Mouse (Mus musculus) brain, embryonic 14.5 days (tissue): ENCODE measurements around the gene Rnd2. TPM values are rescaled to one million over a fixed set of nuclear protein-coding genes. Genes with fewer than 3 reads are reported as not detected.

Experiments used
- DNase-seq: peaks from one replicate; pipeline ENCODE4 v3.0.0-alpha.2; 2011; ENCODE audit warnings: low read depth
- CTCF ChIP-seq: fragments of 200-500 bp; IDR thresholded peaks from 2 replicates; pipeline ENCODE4 v1.5.1; 2012; ENCODE audit warnings: inconsistent platforms, mild to moderate bottlenecking, moderate library complexity, borderline replicate concordance; ENCODE audit not compliant: insufficient read depth, insufficient read length; ENCODE audit errors: extremely low read depth
- POLR2A ChIP-seq: fragments of 200-500 bp; IDR thresholded peaks from 2 replicates; pipeline ENCODE4 v1.6.1; 2012; ENCODE audit warnings: mild to moderate bottlenecking, inconsistent platforms, borderline replicate concordance; ENCODE audit not compliant: poor library complexity, insufficient read depth, insufficient read length, severe bottlenecking; ENCODE audit errors: extremely low read depth
- polyA plus RNA-seq: library from polyadenylated mRNA; depleted of rRNA; stranded (reverse); fragments of >200 nt; gene quantifications from 2 replicates; pipeline ENCODE4 v1.2.3, GENCODE M21; 2012; rRNA removed

Gene Rnd2
- polyA plus RNA-seq, 1 experiment, result 139 TPM

GRCm38 (mm10) chr11:101519364-101519763, 54.6 kb downstream of the Rnd2 start:
- DNase-seq, result no peak
- no peak for TF ChIP-seq POLR2A
- no peak for TF ChIP-seq CTCF

Other genes with a start within 250 kb of the Rnd2 start
- 27.2 and 29.3 TPM in 2 replicates for gene Ezh1, start 238.5 kb upstream of the Rnd2 start, polyA plus RNA-seq
- gene Ramp2, start 219.0 kb upstream of the Rnd2 start, polyA plus RNA-seq, result 67.7 and 79.6 TPM in 2 replicates
- 55.2 and 69.3 TPM in 2 replicates for gene Vps25, start 211.3 kb upstream of the Rnd2 start, polyA plus RNA-seq
- 4.0 and 5.3 TPM in 2 replicates for gene Wnk4, start 204.4 kb upstream of the Rnd2 start, polyA plus RNA-seq
- gene Cntd1, start 186.0 kb upstream of the Rnd2 start, polyA plus RNA-seq, result 0.53 and 0.79 TPM in 2 replicates
- gene Coa3, start 185.9 kb upstream of the Rnd2 start, polyA plus RNA-seq, result 158 and 159 TPM in 2 replicates
- gene Becn1, start 162.7 kb upstream of the Rnd2 start, polyA plus RNA-seq, result 102 and 107 TPM in 2 replicates
- gene Psme3, start 148.8 kb upstream of the Rnd2 start, polyA plus RNA-seq, result 126 and 149 TPM in 2 replicates
- gene Aoc2, start 139.9 kb upstream of the Rnd2 start, polyA plus RNA-seq, result 10.1 and 11.5 TPM in 2 replicates
- gene Aoc3, start 134.4 kb upstream of the Rnd2 start, polyA plus RNA-seq, result 0.30 and 0.49 TPM in 2 replicates
- gene G6pc, start 97.4 kb upstream of the Rnd2 start, polyA plus RNA-seq, result not detected in 2 replicates
- gene Aarsd1, start 47.4 kb upstream of the Rnd2 start, polyA plus RNA-seq, result 51.3 and 53.6 TPM in 2 replicates
- 3.6 and 3.9 TPM in 2 replicates for gene Gm27029, start 40.2 kb upstream of the Rnd2 start, polyA plus RNA-seq
- 29.9 and 31.2 TPM in 2 replicates for gene Rundc1, start 39.9 kb upstream of the Rnd2 start, polyA plus RNA-seq
- 1.9 and 2.6 TPM in 2 replicates for gene Ptges3l, start 39.7 kb upstream of the Rnd2 start, polyA plus RNA-seq
- 836 and 1,059 TPM in 2 replicates for gene Rpl27, start 22.7 kb upstream of the Rnd2 start, polyA plus RNA-seq
- gene Ifi35, start 16.6 kb upstream of the Rnd2 start, polyA plus RNA-seq, result 2.6 and 3.2 TPM in 2 replicates
- 169 and 204 TPM in 2 replicates for gene Vat1, start 1.2 kb downstream of the Rnd2 start, polyA plus RNA-seq
- 4.1 and 5.5 TPM in 2 replicates for gene Brca1, start 87.0 kb downstream of the Rnd2 start, polyA plus RNA-seq
- gene Nbr1, start 87.2 kb downstream of the Rnd2 start, polyA plus RNA-seq, result 118 and 119 TPM in 2 replicates
- gene Tmem106a, start 117.2 kb downstream of the Rnd2 start, polyA plus RNA-seq, result 3.6 and 5.3 TPM in 2 replicates
- not detected in 2 replicates for gene Gm11634, start 134.3 kb downstream of the Rnd2 start, polyA plus RNA-seq
- 13.7 and 25.0 TPM in 2 replicates for gene Rdm1, start 162.2 kb downstream of the Rnd2 start, polyA plus RNA-seq
- 18.9 and 42.0 TPM in 2 replicates for gene Arl4d, start 200.5 kb downstream of the Rnd2 start, polyA plus RNA-seq